Mouse (Mus musculus) limb, embryonic 12.5 days (tissue): ENCODE measurements at regions not wholly inside any gene's neighbourhood (a gene's known extent, or its start where the extent isn't known, plus 50 kb on each side); places are given as distances from the start of the nearest gene placed in this dataset.

ENCODE experiments used
- ATAC-seq: fragments of 200-750 bp; cut with Nextera tagmentation; 2 replicates; pipeline ENCODE4 v1.8.0; 2017; ENCODE audit warnings: low read depth, moderate TSS enrichment; ENCODE audit not compliant: insufficient number of reproducible peaks, insufficient read depth, low FRiP score, low TSS enrichment
- H3K27ac ChIP-seq: fragments of 300-500 bp; sonication (generic); 2 replicates; pipeline ENCODE4 v1.5.1; 2016; ENCODE audit warnings: mild to moderate bottlenecking, moderate library complexity
- H3K27me3 ChIP-seq: fragments of 300-500 bp; sonication (generic); 2 replicates; pipeline ENCODE4 v1.6.1; 2016; ENCODE audit warnings: mild to moderate bottlenecking, moderate library complexity
- H3K36me3 ChIP-seq: fragments of 300-500 bp; sonication (generic); 2 replicates; pipeline ENCODE4 v1.6.1; 2016; ENCODE audit warnings: mild to moderate bottlenecking, moderate library complexity
- H3K4me1 ChIP-seq: fragments of 300-500 bp; sonication (generic); replicated peaks from 2 replicates; pipeline ENCODE4 v1.6.1; 2016
- H3K4me2 ChIP-seq: fragments of 300-500 bp; sonication (generic); 2 replicates; pipeline ENCODE4 v1.6.1; 2016; ENCODE audit warnings: mild to moderate bottlenecking, moderate library complexity
- H3K4me3 ChIP-seq: fragments of 300-500 bp; sonication (generic); replicated peaks from 2 replicates; pipeline ENCODE4 v1.5.1; 2016; ENCODE audit warnings: mild to moderate bottlenecking
- H3K9ac ChIP-seq: fragments of 300-500 bp; sonication (generic); replicated peaks from 2 replicates; pipeline ENCODE4 v1.6.1; 2016; ENCODE audit warnings: mild to moderate bottlenecking, moderate library complexity
- H3K9me3 ChIP-seq: fragments of 300-500 bp; sonication (generic); 2 replicates; pipeline ENCODE4 v1.6.1; 2016; ENCODE audit warnings: mild to moderate bottlenecking, moderate library complexity
- WGBS: fragments of 180-500 bp; shearing (Covaris S2); methylation state at CpG from one replicate; pipeline ENCODE4 v1.1.7; 2016; 5-methylcytosine and 5-hydroxymethylcytosine counted together

DNA sequence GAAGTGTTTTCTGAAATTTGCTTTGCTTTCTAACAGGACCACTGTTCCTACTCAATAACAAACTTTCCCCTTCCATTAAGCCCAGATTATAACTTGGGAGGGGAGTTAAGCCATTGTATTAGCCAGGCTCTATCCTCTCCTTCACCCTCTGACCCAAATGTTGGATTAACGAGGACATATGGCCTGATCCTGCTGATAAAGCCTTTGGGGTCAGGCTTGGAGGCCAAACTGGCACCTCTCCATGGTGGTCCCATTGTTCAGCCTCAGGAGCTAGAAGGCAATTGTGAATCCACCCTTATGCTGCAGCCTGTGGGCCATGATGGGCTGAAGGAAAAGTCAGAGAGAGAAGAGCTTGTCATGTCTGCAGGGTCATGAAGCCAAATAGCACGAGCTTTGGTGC lies 80.8 kb upstream of the Kiz start:
- Histone ChIP-seq H3K27ac (no peak overlapping the region), H3K4me1 (no peaks in the 10 kb centered on the region), H3K4me2 (no peak overlapping the region), H3K36me3 (no peaks in the 10 kb centered on the region), H3K4me3 (no peak overlapping the region), H3K9ac (no peak overlapping the region), H3K9me3 (no peaks in the 10 kb centered on the region), H3K27me3 (no peaks in the 10 kb centered on the region)
- 34% methylated on average over 2 of the region's 2 CpGs for WGBS
- no peak for ATAC-seq

DNA sequence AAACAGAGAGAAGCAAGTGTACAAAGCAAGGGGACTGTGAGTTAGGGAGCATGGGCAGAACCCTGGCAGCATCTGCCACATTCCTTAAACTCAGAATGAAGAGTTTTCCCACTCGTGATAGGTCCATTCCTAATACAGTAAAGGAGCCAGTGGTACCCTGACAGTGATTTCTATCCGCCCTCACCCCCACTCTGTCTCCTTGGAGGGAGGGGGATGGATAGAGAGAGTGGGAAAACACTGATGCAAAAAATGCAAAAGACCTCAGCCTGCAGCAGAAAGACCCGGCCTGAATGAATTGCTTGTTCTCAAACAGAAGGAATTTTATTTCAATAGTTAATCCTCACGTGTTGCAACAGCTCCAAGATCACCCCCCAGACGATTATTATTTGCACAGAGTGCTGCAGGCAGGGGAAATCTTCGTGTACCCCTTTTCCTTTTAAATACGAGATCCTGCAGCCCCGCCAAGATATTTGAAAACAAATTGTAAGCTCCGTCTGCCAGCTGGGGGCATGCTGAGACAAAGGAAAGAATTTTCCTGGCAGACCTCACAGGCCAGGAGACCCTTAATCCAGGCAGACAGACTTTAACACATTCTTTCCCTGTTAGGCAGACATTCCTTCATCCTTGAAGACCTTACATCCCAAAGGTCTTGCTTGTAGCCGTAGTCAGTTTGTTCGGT lies 68.4 kb upstream of the Kiz start:
- Histone ChIP-seq H3K4me1 (peaks cover 20% of the 10 kb centered on the region), H3K9ac (no peak overlapping the region), H3K27me3 (no peaks in the 10 kb centered on the region), H3K36me3 (no peaks in the 10 kb centered on the region), H3K9me3 (no peaks in the 10 kb centered on the region), H3K4me3 (no peak overlapping the region), H3K4me2 (peak overlapping the region; percentile 13; the same call in 1 of the 2 replicates), H3K27ac (peak overlapping the region; percentile 72)
- ATAC-seq: peak; percentile 63; the same call in 1 of the 2 replicates
- 18% methylated on average over 11 of the region's 11 CpGs for WGBS

DNA sequence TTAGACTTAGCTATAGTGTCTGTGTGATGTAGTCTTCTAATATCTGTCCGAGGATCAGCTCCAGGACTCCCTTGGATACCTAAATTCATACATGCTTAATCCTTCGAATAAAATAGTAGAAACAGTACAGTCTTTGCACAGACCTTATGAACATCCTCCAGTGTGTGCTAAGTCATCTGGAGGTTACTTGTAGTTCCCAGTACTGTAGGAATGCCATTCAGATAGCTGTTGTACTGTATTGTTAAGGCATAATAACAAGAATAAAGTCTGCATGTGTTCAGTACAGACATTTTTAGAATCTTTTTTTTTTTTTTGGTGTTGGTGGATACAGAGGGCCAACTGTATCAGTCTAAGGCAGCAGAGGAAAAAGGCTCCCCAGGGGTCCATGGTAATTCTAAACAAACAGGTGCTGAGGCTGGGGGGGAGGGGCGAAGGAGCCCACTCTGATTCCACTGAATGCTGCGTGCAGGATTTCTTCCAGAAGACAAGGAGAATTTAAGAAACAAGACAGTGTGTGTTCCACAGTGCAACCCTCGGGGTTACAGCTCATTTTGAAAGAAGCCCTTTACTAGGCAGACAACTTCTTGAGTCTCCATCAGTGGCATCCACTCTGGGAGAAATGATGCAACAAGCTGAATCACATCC lies 67.7 kb upstream of the Kiz start:
- Histone ChIP-seq H3K9me3 (no peaks in the 10 kb centered on the region), H3K27ac (peak overlapping the region; percentile 72), H3K36me3 (no peaks in the 10 kb centered on the region), H3K9ac (no peak overlapping the region), H3K27me3 (no peaks in the 10 kb centered on the region), H3K4me3 (no peak overlapping the region), H3K4me2 (0 out of 2 replicates have a peak overlapping the region, but pooled peaks have one; percentile 13), H3K4me1 (peaks cover 20% of the 10 kb centered on the region)
- 63% methylated on average over 5 of the region's 5 CpGs for WGBS
- ATAC-seq: peak; percentile 60; the same call in 1 of the 2 replicates

DNA sequence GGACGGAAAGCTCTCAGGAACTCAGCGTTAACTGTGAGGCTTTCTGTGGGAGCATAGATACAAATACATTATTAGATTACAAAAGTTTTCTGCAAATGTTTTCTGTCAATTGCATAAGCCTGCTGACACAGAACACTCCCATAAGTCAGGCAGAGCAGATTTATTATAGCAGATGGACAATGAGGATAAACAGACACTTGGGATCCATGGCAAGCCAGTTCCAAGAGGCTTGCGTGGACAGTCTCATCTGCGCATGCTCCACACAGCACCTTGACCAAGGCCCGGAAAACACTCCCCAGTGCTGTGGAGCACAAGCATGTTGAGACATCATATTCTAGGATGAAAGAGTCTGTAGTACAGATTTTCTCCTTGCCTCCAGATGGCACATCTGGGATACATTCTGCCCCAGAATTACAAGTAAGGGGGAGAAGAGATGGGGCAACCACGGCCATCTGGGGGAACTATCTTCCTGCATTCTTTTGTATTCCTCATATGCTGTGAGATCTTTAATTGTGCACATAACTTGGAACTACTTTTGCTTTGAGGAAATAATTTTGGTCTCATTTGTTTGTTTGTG lies 62.7 kb upstream of the Kiz start:
- no peak overlapping the region for H3K4me2 ChIP-seq
- H3K36me3 ChIP-seq: no peaks in the 10 kb centered on the region
- no peak overlapping the region for H3K9ac ChIP-seq
- H3K27ac ChIP-seq: no peak overlapping the region
- no peak overlapping the region for H3K4me3 ChIP-seq
- WGBS: 71% methylated on average over 6 of the region's 6 CpGs
- H3K27me3 ChIP-seq: no peaks in the 10 kb centered on the region
- H3K9me3 ChIP-seq: no peaks in the 10 kb centered on the region
- peaks cover 5% of the 10 kb centered on the region; the same call in 1 of the 2 replicates for H3K4me1 ChIP-seq
- ATAC-seq: no peak

DNA sequence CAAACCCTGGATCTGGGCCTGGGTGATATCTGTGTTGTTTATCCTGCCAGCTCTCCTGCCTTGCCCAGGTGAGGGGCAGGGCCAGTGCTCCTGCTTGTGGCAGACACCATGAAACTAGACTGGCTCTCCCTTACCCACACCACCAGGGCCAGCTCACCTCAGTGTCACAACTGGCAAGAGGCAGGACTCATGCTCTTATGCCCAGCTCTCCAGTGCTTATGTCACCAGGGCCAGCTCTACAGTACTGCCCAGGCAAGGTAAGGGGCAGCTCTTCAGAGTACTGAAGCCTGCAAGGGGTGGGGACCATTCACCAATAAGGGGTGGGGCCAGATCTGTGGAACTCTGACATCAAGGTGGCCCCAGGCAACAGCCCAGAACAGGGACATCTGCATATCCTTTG lies 52.7 kb upstream of the Kiz start:
- Histone ChIP-seq H3K27ac (no peak overlapping the region), H3K4me2 (no peak overlapping the region), H3K4me3 (no peak overlapping the region), H3K9ac (no peak overlapping the region), H3K36me3 (no peaks in the 10 kb centered on the region), H3K4me1 (no peaks in the 10 kb centered on the region), H3K27me3 (no peaks in the 10 kb centered on the region), H3K9me3 (0 out of 2 replicates have a peak, but pooled peaks cover 4% of the 10 kb centered on the region)
- peak; percentile 68; the same call in 1 of the 2 replicates for ATAC-seq
